Mouse (Mus musculus) CH12F3 (cell line): ENCODE data around the gene Dot1l.
"Not testable (repeated sequence)": the region's sequence is repeated elsewhere in the genome, so short reads cannot be mapped to it uniquely, and the experiment has no call there.

Experiments used
- in situ Hi-C: fragments of 300-500 bp; cut with MboI; formaldehyde crosslinking; loops from 2 replicates; pipeline ENCODE4 v1.14.3; 2020; ENCODE audit warnings: low sequenced_read_pairs

Dot1l gene

DNA sequence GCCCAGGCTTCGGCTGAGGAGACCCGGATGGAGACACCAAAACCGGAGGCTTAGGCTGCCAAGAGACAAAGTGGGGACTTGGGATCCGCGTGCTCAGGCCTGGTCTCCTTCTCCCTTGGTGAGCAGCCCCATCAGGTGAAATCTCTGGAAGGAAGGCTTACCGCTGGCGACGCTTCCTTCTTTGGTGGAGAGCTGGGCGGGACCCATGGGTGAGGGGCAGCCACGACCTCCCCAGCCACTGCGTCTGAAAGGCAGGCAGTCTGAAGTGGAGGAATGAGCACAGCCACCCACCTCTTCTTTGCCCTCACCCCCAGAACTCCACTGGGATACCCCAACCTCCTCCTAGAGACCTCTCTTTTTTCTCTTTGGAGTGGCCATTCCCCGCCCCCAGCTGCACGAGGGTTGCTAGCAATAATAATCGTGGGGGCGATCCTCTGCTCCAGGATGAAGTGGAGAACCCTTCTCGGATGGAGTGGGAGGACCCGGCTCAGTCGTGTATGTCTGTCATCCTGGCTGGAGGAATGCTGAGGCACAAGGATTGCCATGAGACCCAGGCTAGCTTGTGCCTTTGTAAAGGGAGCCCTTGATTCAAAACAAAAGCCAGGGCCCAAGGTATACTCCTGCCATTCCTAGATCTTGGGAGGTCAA is 54.1 kb downstream of the Dot1l start:
- in situ Hi-C loops = no loop called here

DNA sequence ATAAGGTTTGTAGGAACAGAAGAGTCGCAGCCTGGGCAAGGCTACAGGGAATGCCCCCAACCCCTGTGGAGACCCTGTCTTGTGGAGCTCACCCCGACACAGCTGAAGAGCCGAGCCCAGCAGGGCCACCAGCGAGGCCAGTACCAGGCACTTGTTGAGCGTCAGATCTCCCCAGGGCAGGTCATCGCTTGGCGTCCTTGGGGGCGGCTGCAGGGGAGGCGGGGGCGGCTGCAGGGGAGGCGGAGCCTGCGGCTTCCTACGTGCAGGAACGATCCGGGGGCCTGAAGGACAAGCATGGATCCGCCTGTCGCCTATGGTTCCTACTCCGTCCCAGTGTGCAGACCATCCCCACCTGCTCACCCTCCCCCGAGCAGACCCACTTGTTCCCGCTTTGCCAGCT is 55.1 kb downstream of the Dot1l start:
- in situ Hi-C loops = no loop called here

DNA sequence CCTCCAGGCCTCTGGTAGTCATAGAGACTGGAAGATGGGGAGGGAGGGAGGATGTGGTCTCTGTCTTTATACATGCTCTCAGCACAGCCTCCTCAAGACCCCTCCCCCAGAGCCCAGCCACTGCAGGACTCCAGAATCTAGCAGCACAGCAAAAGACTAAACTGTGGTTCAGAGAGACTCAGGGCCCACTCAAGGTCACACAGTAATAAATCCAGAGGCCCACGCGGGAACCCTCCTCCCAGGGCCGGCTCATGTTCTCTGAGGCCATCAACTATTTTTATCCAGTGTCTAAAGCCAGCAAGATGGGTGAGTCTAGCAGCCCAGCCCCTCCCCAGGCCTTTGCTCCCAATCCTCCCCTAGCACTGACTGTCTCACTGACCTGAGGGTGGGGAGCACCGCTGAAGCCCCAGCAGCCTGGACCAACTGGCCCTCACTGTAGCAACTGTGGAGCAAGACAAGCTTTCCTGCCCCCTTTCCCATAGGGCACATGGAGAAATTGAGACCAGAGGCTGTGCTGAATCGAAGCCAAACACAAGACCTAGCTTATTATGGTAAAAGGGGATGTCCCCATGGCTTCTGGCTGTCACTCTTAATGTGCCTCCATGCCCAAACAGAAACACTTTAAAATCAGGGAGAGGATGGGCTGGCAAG is 57.5 kb downstream of the Dot1l start:
- in situ Hi-C loops = no loop called here

DNA sequence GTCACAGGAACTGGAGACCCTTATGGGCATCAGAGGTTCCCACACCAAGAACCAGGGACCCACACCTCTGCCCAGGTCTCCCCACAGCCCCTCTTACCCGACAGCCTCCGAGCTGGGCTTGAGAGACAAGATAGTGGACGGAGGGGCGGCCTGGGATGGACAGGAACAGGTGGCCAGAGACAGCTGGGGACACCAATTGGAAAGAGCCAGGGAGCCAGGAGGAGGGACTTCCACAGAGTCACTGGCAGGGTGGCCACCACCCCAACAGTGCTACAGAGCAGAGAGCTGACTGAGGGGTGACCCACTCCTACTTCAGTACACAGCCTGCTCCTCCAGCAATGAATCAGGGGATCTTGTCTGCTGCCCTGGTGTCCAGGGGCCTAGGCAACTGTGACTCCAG is 58.4 kb downstream of the Dot1l start, which contains the start of gene Jsrp1:
Gene Jsrp1 (minus strand): TSS at position 133 of the 400 bp plus-strand sequence.
- in situ Hi-C loops = no loop called here

DNA sequence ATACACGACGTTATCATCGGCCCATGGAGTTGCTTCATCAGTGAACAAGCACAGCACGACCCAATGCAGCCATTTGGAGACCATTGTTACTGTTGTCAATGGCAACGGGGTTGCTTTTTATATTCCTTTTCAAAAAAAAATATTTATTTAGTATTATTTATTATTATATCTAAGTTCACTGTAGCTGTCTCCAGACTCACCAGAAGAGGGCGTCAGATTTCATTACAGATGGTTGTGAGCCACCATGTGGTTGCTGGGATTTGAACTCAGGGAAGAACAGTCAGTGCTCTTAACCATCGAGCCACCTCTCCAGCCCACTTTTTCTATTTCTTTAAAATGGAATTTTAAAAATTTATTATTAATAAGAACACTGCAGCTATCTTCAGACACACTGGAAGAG is 59.8 kb downstream of the Dot1l start:
- in situ Hi-C loops = no loop called here

DNA sequence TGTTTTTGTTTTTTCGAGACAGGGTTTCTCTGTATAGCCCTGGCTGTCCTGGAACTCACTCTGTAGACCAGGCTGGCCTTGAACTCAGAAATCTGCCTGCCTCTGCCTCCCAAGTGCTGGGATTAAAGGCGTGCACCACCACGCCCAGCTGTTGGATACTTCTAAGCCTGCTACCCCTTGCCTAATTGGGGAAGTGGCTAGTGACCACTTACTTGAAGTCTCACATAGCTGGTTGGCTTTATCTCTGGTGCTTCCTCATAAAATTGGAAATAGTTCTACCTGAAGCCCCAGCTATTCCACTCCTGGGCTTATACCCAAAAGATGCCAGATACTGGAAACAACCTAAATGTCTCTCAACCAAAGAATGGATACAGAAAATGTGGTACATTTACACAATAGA is 61.3 kb downstream of the Dot1l start:
- in situ Hi-C loops = not testable (repeated sequence)

DNA sequence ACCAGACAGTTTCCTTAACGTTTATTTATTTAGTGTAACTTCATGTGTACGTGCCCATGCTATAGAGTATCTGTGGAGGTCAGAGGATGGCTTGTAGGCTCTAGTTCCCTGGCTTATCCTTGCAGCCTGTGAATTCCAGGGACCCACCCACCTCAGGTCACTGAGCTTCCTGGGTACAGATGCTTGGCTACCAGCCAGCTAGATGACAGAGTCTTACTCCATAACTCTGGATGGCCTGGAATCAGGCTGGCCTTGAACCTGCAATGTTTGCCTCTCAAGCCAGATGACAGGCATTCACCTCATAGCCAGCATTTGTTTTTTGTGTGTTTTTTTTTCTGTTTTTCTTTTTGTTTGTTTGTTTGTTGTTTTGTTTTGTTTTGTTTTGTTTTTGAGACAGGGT is 62.2 kb downstream of the Dot1l start:
- in situ Hi-C loops = no loop called here

DNA sequence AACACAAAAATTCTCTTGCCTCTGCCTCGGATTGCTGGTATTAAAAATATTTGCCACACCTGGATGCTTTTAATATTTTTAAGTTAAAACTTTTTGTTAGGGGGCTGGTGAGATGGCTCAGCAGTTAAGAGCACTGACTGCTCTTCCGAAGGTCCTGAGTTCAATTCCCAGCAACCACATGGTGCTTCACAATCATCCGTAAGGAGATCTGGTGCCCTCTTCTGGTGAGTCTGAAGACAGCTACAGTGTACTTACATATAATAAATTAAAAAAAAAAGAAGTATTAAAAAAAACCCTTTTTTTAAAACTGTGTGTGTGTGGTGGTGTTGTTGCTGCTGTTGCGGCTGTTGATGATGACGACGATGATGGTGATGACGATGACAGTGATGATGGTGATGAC is 62.9 kb downstream of the Dot1l start:
- in situ Hi-C loops = not testable (repeated sequence)

DNA sequence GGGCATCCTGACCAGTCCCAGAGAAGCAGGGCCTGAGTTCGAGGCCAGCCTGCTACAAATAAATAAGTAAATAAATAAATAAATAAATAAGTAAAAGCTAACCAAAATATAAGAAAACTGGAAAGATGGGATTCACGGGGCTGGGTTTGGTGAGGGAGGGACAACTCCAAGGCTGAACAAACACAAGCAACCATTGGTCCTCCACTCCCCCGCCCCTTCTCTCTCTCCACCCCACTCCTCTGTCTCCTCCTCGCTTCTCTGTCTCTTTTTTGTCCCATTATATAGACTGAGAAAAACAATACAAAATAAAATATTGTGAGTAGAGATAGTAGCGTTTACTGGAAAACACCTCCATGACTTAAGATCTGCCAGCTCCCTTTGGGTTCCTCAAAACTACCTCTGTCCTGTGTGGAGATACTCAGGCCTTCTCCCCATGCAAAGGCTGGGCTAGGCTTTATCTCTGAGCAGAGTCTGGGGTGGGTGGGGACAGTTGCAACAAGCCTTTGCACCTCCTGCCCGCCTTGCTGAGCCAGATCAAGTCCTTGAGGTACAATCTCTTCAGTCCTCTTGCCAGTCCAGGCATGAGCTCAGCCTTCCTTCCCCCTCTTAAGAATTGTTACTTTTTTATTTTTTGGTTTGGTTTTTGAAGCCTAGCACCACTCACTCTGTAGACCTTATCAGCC is 63.7 kb downstream of the Dot1l start:
- in situ Hi-C loops = no loop called here

DNA sequence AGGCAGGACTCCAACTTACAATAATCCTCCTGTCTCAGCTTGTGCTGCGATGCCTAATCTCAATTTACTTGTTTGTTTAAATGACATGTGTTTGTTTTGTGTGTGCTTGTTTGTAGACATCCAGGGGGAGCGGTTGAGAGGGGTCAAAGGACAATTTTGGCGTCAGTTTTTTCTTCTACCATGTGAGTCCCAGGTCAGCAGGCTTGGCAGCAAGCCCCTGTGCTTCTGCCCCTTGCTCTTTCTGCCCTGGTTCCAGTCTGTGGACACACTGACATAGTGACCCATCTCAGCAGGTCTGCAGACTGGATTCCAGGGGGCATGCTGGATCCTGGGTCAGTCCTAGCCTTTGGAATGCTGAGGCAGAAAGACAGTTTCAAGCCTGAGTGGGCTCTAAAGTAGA is 64.4 kb downstream of the Dot1l start:
- in situ Hi-C loops = no loop called here

DNA sequence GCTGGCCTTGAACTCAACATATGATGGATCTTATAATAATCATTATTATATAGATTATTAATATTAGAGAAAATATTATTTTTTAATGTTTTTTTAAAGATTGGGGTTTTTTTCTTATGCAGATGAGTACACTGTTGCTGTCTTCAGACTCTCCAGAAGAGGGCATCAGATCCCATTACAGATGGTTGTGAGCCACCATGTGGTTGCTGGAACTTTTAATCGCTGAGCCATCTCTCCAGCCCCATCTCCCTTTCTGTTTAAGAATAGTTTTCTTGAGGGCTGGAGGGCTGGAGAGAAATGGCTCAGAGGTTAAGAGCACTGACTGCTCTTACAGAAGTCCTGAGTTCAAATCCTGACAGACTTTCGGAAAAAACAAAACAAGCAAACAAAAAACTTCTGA is 67.0 kb downstream of the Dot1l start:
- in situ Hi-C loops = no loop called here

DNA sequence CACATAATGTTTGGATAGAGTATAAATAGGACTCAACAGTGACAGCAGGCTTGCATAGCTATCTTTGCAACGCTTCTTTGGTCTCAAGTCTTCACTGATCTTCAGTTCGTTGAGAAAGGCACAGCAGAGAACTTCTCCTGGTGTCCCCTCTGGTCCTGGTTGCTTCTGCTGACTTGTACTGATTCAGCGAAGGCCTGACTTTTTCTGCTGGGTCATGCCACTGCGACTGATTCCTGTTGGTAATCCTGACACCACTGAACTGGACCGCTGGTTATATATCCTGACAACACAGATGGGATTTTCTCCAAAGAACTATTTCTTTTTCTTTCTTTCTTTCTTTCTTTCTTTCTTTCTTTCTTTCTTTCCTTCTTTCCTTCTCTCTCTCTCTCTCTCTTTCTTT is 67.5 kb downstream of the Dot1l start:
- in situ Hi-C loops = no loop called here

DNA sequence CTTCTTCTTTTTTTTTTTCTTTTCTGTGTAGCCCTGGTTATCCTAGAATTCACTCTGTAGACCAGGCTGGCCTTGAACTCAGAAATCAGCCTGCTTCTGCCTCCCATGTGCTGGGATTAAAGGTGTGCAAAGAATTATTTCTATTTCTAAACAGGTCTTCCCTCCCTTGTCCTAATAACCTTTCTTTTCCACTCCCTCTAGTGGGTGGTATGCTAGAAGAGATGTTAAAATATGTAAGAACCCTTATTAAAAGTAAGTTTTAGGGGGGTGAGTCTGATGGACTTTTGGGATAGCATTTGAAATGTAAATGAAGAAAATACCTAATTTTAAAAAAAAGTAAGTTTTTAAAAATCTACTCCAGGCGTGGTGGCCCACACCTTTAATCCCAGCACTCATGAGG is 68.3 kb downstream of the Dot1l start:
- in situ Hi-C loops = no loop called here

DNA sequence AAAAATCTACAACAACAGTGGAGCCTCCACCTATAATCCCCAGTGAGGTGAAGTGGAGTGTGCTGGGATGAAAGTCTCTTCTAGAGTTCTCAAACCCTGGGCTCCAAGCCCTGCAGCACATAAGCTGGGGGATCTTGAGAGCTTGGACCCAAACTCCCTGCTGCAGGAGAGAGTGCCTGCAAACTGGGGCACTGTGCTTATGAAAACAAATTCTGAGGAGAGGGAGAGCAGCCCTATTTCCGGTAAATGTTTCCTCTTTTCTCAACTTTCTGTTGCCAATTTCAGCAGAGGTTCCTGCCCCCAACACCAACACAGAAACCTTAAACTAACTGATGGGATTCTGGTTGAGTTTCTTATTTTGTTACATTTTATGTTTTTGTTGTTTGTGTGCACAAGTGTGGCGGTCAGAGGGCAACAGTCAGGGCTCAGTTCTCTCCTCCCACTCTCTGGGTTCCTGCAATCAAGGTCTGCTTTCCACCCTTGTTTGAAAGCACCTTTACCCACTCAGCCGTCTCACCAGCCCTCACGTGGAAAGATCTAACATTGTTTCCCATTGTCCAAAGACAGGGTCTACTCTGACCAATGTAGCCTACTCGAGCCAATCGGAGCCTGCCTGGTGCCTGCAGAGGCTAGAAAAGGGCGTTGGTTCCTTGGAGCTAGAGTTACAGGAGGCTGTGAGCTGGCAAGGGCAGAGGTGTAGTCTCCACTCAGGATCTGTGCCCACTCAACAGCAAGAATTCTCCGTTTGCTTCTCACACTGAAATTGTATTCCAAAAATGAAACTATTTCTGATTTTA is 69.0 kb downstream of the Dot1l start:
- in situ Hi-C loops = no loop called here

DNA sequence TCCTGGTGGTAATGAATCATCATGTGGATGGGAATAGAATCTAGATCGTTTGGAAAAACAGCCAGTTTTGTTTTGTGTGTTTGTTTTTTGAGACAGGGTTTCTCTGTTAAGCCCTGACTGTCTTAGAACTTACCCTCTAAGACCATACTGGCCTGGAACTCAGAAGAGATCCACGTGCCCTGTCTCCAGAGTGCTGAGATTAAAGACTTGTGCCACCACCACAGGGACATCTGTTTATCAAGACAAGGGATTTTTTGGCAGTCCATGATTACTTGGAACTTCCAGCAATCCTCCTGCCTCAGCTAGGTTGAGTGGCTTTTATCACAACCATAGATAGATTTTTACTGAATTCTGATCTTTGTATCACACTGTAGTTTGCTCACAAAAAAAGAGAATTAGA is 69.8 kb downstream of the Dot1l start:
- in situ Hi-C loops = no loop called here

DNA sequence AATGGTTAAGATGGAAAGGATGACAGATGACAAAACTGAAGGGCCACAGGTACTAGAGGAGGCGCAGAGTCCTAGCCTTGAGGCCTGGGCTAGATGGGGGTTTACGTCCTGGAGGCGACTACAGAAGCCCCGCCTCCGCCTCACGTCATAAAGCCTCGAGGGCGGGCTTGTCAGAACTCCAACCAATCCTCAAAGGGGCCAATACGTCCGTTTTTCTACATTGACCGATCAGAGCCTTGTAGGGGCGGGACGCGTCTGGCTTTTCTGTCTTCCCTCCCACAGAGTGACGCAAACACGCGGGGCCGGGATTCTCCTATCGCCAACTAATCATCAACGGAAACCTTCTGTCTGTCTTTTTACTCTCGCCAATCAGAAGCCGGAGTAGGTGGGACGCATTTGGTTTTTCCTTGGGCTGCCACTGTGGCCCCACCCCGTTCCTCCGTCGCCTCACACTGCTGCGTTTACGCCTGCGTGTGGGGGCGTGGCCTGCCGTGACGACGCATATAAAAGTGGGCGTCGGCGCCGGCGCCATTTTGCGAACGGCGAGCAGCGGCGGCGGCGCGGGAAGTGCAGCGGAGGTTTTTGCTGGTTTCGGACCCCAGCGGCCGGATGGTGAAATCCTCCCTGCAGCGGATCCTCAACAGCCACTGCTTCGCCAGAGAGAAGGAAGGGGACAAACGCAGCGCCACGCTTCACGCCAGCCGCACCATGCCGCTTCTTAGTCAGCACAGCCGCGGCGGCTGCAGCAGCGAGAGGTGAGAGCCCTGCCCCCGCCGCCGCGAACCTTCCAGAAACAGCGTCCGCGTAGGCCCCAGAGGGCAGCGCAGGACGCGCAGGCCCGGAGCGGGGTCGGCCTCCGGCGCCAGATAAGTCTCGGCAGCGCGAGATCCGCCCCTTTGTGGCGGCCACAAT is 71.4 kb downstream of the Dot1l start, which contains the start of gene Oaz1:
Gene Oaz1 (plus strand): TSS at position 506 of the 912 bp plus-strand sequence.
- in situ Hi-C loops = no loop called here

DNA sequence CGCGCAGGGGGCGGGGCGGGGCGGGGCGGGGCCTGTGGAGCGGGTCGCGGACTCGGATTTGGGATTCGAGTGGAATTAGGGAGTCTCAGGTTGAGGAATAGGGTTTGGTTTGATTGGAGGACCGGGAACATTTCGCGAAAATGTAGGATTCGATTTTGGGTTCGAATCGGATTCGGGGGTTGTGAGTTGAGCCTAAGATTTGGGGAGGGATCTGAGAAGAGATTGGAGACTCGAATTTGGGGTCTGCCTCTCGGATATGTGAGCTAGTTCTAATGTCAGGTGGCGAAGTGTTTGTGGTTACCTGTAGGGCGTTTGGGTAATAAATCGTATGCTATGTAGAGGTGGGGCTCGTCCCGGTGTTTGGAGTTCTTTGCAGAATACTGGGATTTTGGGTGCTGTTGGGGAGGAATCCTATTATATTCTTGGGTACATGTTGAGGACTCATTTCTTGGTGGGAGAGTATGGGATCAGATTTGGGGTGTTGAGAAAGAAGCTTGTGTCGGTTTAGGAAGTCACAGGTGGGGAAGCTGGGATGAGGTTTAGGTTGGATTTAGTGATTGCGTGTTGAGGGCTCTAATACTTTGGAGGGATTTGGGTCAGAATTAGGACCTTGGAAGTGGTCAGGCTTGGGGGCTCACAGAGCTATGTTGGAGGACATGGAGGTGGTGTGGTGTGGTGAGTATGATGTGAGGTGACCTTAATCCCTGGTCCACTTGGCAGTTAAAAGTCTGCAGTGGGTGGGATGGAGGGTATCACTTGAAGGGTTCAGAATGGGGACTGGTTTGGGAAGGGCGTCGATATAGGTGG is 72.3 kb downstream of the Dot1l start:
- in situ Hi-C loops = no loop called here

DNA sequence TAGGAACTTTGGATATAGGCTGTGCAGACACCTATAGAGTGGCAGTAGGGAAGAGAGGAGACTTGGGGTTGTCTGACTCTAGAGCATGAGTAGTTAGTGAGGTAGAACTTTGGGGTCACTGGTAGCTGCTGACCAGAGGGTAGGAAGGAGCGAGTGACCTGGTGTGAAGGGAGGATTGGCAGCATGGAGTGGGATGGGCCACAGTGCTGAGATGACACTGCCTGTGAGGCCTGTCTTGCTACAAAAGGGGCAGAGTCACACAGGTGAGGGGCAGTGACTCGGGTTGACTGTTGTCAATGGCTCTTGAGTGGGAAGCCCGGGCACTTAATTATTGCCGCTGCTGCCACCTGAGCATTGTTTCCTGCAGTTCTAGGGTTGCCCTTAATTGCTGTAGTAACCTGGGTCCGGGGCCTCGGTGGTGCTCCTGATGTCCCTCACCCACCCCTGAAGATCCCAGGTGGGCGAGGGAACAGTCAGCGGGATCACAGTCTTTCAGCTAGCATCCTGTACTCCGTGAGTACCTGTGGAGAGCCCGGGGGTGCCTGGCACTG is 72.9 kb downstream of the Dot1l start:
- in situ Hi-C loops = no loop called here

DNA sequence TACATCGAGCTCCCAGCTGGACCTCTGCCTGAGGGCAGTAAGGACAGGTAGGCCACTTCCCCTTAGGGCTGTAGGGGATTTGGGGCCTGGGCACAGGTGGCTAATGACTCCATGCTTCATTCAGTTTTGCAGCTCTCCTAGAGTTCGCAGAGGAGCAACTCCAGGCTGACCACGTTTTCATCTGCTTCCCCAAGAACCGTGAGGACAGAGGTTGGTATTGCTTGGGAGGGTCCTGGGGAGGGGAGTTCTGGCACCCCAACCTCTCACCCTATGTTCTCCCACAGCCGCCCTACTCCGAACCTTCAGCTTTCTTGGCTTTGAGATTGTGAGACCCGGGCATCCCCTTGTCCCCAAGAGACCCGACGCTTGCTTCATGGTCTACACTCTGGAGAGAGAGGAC is 73.6 kb downstream of the Dot1l start:
- in situ Hi-C loops = not testable (repeated sequence)
